Mouse (Mus musculus) lung, postnatal 14 days (tissue): ENCODE measurements around the gene Olfr1151.

Experiments
- DNase-seq: peaks from one replicate; pipeline ENCODE4 v3.0.0; 2021

Olfr1151 gene

DNA sequence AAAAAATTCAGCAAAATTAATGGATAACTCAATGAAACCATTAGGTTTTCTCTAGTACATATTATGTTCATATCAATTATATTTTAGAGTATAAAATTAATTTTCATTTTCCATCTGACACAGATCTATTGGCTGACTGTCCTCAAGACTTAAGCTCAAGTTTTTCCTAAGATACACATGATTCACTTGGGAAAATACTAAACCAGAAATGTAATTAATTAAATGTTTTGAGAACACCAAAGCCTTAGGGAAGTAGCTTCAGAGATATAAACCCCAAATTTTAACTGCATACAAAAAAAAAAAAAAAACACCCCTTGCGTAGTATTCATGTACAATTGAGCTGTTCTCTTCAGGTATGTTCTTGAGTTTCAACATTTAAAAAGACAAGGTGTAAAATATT is at the start of gene Olfr1151:
Olfr1151 (plus strand) TSS at position 301 of the 400 bp plus-strand sequence.
- DNase-seq = no peak

DNA sequence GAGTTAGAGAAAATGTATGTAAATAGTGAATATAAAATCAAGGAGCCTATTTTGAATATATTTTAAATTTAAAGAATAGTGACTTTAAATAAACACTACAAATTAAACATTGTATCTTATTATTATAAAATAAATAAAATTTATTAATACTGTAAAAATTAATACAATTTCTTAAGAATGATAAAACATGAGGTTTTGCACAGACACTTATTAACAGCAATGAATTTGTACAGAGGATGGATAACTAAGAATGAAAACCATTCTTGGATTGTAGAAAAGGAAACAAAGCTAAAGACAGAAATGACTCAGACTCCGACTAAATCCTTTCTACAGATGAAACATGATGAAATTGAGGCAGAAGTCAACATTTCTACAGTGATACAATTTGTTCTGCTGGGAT is 46.1 kb upstream of the Olfr1151 start, which contains the start of gene Olfr1145:
Olfr1145 (plus strand) TSS at position 301 of the 400 bp plus-strand sequence.
- DNase-seq = no peak

DNA sequence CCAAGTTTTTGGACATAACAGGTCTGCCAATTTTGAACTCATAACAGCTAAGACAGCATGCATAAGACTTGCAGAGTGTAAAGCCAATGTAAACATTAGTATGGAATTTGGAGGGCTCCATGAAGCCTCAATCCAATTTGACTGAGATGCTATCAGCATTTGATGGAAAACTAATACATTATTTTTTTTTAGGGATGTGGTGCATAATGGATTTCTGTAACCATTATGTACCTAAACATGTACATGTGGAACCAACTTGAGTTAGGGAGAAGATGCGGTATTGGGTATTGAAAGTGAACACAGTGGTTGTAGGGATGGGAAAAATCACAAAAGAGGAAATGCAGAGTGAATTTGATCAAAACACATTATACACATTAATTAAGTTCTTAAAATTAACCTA is 25.4 kb upstream of the Olfr1151 start, which contains the start of gene Olfr1148:
Olfr1148 (plus strand) TSS at position 301 of the 400 bp plus-strand sequence.
- DNase-seq = no peak

DNA sequence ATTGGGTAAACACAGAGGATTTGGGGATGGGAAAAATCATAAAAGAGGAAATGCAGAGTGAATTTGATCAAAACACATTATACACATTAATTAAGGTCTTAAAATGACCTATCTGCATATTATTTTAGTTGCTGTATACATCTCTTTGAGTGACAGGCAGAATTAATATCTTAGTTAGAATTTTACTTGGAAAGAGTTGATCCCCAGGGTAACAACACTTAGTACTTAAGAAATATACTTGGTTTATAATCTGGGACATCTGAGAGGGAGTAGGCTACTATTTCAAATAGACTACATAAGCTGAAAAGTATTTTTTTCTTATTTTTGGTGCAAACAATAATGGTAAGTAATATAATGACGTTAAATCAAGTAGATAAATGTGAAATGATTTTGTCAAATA is 12.0 kb upstream of the Olfr1151 start, which contains the start of gene Olfr1150-ps1:
Olfr1150-ps1 (plus strand) TSS at position 301 of the 400 bp plus-strand sequence.
- no peak for DNase-seq

DNA sequence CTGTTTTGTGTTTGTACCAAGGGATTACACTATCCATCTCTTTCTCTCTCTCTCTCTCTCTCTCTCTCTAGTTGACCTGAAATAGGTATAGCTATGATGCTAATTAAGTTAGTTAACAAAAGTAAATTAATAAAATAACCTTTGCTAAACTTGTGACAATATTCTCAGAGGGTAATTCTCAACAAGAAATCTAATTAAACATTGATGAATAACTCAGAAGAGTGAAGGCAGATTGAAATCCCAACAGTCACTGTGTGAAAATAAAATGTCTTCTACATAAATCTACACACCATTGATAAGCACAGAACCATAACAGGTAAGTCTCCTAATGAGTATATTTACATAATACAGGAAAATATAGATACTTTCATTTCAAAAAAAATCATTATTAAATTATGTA is 10.5 kb downstream of the Olfr1151 start, which contains the start of gene Olfr1152:
Olfr1152 (plus strand) TSS at position 301 of the 400 bp plus-strand sequence.
- no peak for DNase-seq

DNA sequence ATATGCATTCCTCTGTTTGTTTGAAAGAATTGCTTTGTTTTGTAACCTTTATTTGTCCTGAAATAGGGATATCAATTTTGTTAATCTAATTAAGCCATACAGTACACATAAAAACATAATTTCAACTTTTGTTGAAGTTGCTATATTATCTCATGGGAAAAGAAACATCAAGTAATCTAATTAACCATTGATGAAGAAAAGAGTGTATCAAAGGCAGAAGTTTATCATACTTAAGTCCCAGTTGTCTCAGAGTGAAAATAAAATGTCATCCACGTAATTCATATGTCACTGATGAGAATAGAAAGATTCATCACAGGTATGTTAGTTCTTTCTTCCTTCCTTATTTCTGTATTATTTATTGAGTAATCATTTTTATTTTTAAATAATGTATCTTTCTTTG is 39.0 kb downstream of the Olfr1151 start, which contains the start of gene Olfr1153:
Olfr1153 (plus strand) TSS at position 301 of the 400 bp plus-strand sequence.
- no peak for DNase-seq

DNA sequence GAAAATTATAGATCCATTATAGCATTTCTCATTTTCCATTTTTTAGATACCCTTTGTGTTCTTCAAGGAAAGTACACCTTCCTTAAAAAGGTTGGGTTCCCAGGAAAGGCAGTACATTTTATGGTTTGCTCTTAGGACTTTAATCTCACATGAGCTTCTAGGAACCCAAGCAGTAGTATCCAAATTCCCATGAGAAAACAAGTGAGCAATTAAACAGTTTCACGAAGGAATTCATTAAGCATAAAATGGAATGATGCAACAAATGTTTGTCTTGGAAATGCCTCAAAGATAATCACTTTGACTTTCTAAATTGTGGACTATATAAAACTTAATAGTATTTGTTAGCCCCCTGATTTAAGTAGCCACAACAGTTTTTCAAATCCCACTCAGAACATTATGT is 49.4 kb downstream of the Olfr1151 start, which contains the start of gene Olfr1154:
Olfr1154 (minus strand) TSS at position 101 of the 400 bp plus-strand sequence.
- DNase-seq = no peak
